Mouse (Mus musculus) hindbrain, postnatal 0 days (tissue): Measurements from ENCODE around the gene Pcbp4. TPM values are rescaled to one million over a fixed set of nuclear protein-coding genes. Genes with fewer than 3 reads are reported as not detected.
A peak's percentile ranks its signal among the peaks of the same experiment; 100 is the strongest.

Experiments
- ATAC-seq: fragments of 200-750 bp; cut with Nextera tagmentation; 2 replicates; pipeline ENCODE4 v1.8.0; 2017; ENCODE audit warnings: mild to moderate bottlenecking, moderate TSS enrichment, moderate library complexity
- DNase-seq: peaks from one replicate; pipeline ENCODE4 v3.0.0-alpha.2; 2015; ENCODE audit warnings: low spot score
- H3K27ac ChIP-seq: fragments of 300-500 bp; sonication (generic); 2 replicates; pipeline ENCODE4 v1.5.1; 2014; ENCODE audit warnings: mild to moderate bottlenecking
- H3K27me3 ChIP-seq: fragments of 300-500 bp; sonication (generic); 2 replicates; pipeline ENCODE4 v1.6.1; 2014; ENCODE audit warnings: low read length, mixed read lengths; ENCODE audit not compliant: insufficient read depth
- H3K36me3 ChIP-seq: fragments of 300-500 bp; sonication (generic); 2 replicates; pipeline ENCODE4 v1.6.1; 2014; ENCODE audit warnings: low read length, mixed read lengths; ENCODE audit not compliant: insufficient read depth
- H3K4me1 ChIP-seq: fragments of 300-500 bp; sonication (generic); 2 replicates; pipeline ENCODE4 v1.6.1; 2014; ENCODE audit warnings: antibody characterized with exemption, low read length, mixed read lengths; ENCODE audit not compliant: insufficient read depth
- H3K4me2 ChIP-seq: fragments of 300-500 bp; sonication (generic); 2 replicates; pipeline ENCODE4 v1.6.1; 2014; ENCODE audit warnings: low read depth, mild to moderate bottlenecking, low read length, moderate library complexity, mixed read lengths
- H3K4me3 ChIP-seq: fragments of 300-500 bp; sonication (generic); 2 replicates; pipeline ENCODE4 v1.5.1; 2014; ENCODE audit warnings: low read length
- H3K9ac ChIP-seq: fragments of 300-500 bp; sonication (generic); replicated peaks from 2 replicates; pipeline ENCODE4 v1.6.1; 2014; ENCODE audit warnings: mild to moderate bottlenecking, low read length, moderate library complexity, mixed read lengths
- H3K9me3 ChIP-seq: fragments of 300-500 bp; sonication (generic); 2 replicates; pipeline ENCODE4 v1.6.1; 2016; ENCODE audit warnings: low read length, mixed read lengths
- CTCF ChIP-seq: IDR thresholded peaks from 2 replicates; pipeline ENCODE4 v1.5.1; 2016; ENCODE audit warnings: antibody characterized with exemption, control low read depth, low read depth
- WGBS: fragments of 180-500 bp; shearing (Covaris S2); extraction: QIAGEN DNeasy Blood & Tissue Kit; methylation state at CpG from one replicate; pipeline ENCODE4 v1.1.7; 2014; 5-methylcytosine and 5-hydroxymethylcytosine counted together
- polyA plus RNA-seq: library from polyadenylated mRNA; unstranded; fragments of >200 nt; fragmentation: Nextera tagmentation; extraction: Ambion mirVana; gene quantifications from 2 replicates; pipeline ENCODE4 v1.2.1, GENCODE M21; 2015
- total RNA-seq: library from RNA; depleted of rRNA; stranded (reverse); fragments of >200 nt; gene quantifications from 2 replicates; pipeline ENCODE4 v1.2.3, GENCODE M21; 2014

Gene Pcbp4
- total and polyA plus RNA-seq, 2 experiments from 2014 or later = 228 to 623 TPM

GRCm38 (mm10) chr9:106461026-106461415 is 7.9 kb downstream of the Pcbp4 start:
- H3K4me1 ChIP-seq = peaks cover 37% of the 10 kb centered on the region
- H3K9ac ChIP-seq = no peak overlapping the region
- 92% methylated on average over 9 of the region's 9 CpGs for WGBS
- TF ChIP-seq CTCF = no peak
- no peak for DNase-seq
- no peaks in the 10 kb centered on the region for H3K27me3 ChIP-seq
- no peak for ATAC-seq
- no peak overlapping the region for H3K4me2 ChIP-seq
- peaks cover 10% of the 10 kb centered on the region for H3K36me3 ChIP-seq
- no peak overlapping the region for H3K4me3 ChIP-seq
- no peaks in the 10 kb centered on the region for H3K9me3 ChIP-seq
- H3K27ac ChIP-seq = no peak overlapping the region

DNA sequence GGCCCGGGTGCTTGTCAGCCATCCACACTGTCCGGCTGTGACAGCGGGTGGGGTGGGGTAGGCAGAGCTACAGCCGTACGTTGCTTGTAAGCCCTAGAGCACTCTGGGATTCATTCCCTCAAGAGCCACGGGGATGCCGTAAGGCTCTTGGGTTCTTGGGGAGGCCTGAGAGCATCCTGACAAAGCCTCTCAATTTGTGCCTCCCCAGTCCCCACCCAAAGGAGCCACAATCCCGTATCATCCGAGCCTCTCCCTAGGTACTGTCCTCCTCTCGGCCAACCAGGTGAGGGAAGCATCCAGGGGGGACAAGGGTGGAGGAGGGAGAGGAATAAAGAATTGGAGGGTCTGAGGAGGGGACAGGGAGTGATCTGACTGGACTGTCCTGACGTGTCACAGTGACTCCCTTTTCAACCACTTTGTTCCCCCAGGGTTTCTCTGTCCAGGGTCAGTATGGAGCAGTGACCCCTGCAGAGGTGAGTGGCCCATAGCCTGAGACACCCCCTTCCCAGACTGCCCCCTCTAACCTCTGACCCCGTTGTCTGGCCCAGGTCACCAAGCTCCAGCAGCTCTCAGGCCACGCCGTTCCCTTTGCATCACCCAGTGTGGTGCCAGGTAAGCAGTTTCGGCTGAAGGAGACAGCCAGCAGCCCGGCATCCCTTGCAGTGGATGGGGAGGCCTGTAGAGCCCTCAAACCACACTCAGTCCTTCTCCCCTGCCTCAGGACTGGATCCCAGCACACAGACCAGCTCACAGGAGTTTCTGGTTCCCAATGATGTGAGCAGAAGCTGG is 8.7 kb downstream of the Pcbp4 start:
- TF ChIP-seq CTCF = no peak
- H3K9me3 ChIP-seq = no peaks in the 10 kb centered on the region
- no peak overlapping the region for H3K4me3 ChIP-seq
- H3K36me3 ChIP-seq = peaks cover 10% of the 10 kb centered on the region
- ATAC-seq (no peak), DNase-seq (no peak)
- no peak overlapping the region for H3K9ac ChIP-seq
- no peak overlapping the region for H3K4me2 ChIP-seq
- WGBS = 72% methylated on average over 16 of the region's 16 CpGs
- H3K4me1 ChIP-seq = peaks cover 31% of the 10 kb centered on the region
- H3K27me3 ChIP-seq = no peaks in the 10 kb centered on the region
- no peak overlapping the region for H3K27ac ChIP-seq

GRCm38 (mm10) chr9:106462430-106462800 is 9.3 kb downstream of the Pcbp4 start:
- DNase-seq = no peak
- H3K4me2 ChIP-seq = no peak overlapping the region
- peaks cover 26% of the 10 kb centered on the region for H3K4me1 ChIP-seq
- H3K36me3 ChIP-seq = peaks cover 10% of the 10 kb centered on the region
- no peak for TF ChIP-seq CTCF
- H3K9me3 ChIP-seq = no peaks in the 10 kb centered on the region
- WGBS = 85% methylated on average over 12 of the region's 12 CpGs
- H3K27me3 ChIP-seq = no peaks in the 10 kb centered on the region
- H3K4me3 ChIP-seq = no peak overlapping the region
- no peak overlapping the region for H3K9ac ChIP-seq
- no peak for ATAC-seq
- H3K27ac ChIP-seq = no peak overlapping the region

GRCm38 (mm10) chr9:106463122-106464063 is 10.3 kb downstream of the Pcbp4 start:
- ATAC-seq (no peak), DNase-seq (peak; percentile 40)
- peaks cover 17% of the 10 kb centered on the region for H3K4me1 ChIP-seq
- H3K9ac ChIP-seq = no peak overlapping the region
- H3K4me2 ChIP-seq = no peak overlapping the region
- H3K27ac ChIP-seq = peak overlapping the region; percentile 93; the same call in 1 of the 2 replicates
- no peaks in the 10 kb centered on the region for H3K27me3 ChIP-seq
- no peaks in the 10 kb centered on the region for H3K9me3 ChIP-seq
- H3K36me3 ChIP-seq = peaks cover 10% of the 10 kb centered on the region
- WGBS = 62% methylated on average over 21 of the region's 21 CpGs
- no peak overlapping the region for H3K4me3 ChIP-seq
- TF ChIP-seq CTCF = no peak

GRCm38 (mm10) chr9:106464751-106465541 is 11.9 kb downstream of the Pcbp4 start:
- Histone ChIP-seq H3K36me3 (peaks cover 9% of the 10 kb centered on the region), H3K4me2 (peak overlapping the region; percentile 94), H3K4me1 (peaks cover 16% of the 10 kb centered on the region; the same call in 1 of the 2 replicates), H3K9me3 (no peaks in the 10 kb centered on the region), H3K9ac (peak overlapping the region; percentile 84), H3K27ac (peak overlapping the region; percentile 93), H3K27me3 (no peaks in the 10 kb centered on the region), H3K4me3 (peak overlapping the region; percentile 50)
- no peak for TF ChIP-seq CTCF
- ATAC-seq (peak; percentile 86), DNase-seq (peak; percentile 95)
- under 1% methylated on average over 95 of the region's 99 CpGs for WGBS

DNA sequence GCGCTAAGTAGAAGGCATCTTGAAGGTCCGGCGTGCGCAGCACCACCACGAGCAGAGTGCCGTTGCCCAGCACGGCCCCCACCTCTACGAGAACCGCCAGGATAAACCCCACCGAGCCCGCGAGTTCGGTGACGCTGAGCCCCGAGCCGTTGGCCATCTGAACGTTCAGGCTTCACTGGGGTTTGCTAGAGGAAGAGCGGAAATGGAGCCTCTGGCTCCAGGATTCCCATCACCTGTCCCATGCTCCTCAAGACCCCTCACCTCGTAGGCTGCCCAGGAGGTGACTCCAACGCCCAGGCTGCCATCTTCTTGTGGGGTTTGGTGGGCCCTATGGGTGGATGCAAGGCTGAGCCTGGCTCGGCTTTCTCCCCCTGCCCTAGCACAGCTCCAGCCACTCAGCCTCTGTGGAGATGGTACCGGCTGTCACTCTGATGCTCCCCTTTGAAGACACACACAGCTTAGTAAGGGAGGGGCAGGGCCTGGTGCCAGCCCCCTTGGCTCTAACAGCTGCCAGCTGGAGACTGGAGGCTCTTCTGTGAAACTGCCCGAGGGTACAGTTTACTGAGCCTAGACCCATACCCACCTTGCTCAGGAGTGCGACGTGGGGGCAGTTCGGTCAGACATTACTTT is 12.6 kb downstream of the Pcbp4 start, which contains the start of gene Gpr62:
Gpr62 (minus strand) TSS at position 368 of the 630 bp plus-strand sequence.
- ATAC-seq (peak; percentile 69), DNase-seq (peak; percentile 83)
- H3K36me3 ChIP-seq = peaks cover 6% of the 10 kb centered on the region
- no peaks in the 10 kb centered on the region for H3K27me3 ChIP-seq
- H3K4me1 ChIP-seq = peaks cover 16% of the 10 kb centered on the region; the same call in 1 of the 2 replicates
- H3K4me2 ChIP-seq = peak within 1 kb of the TSS; percentile 94
- peak within 1 kb of the TSS; percentile 93 for H3K27ac ChIP-seq
- no peaks in the 10 kb centered on the region for H3K9me3 ChIP-seq
- peak within 1 kb of the TSS; percentile 50 for H3K4me3 ChIP-seq
- H3K9ac ChIP-seq = peak within 1 kb of the TSS; percentile 84
- TF ChIP-seq CTCF = no peak
- 15% methylated on average over 26 of the region's 26 CpGs for WGBS
